Mouse (Mus musculus) ES-E14 (cell line): ENCODE results near the gene Gm10153. TPM values are rescaled to one million over a fixed set of nuclear protein-coding genes. Genes with fewer than 3 reads are reported as not detected.
A peak's percentile ranks its signal among the peaks of the same experiment; 100 is the strongest.
"Not testable (repeated sequence)": the region's sequence is repeated elsewhere in the genome, so short reads cannot be mapped to it uniquely, and the experiment has no call there.

Source experiments
- DNase-seq: peaks from one replicate; pipeline ENCODE4 v3.0.0-alpha.2; 2013; ENCODE audit warnings: low read depth, low spot score
- H3K27ac ChIP-seq: 2 replicates; pipeline ENCODE4 v1.5.1; 2012; ENCODE audit warnings: low read depth, mild to moderate bottlenecking, low read length, moderate library complexity, mixed read lengths; ENCODE audit not compliant: poor library complexity, insufficient read depth, severe bottlenecking
- H3K36me3 ChIP-seq: 2 replicates; pipeline ENCODE4 v1.6.1; 2012; ENCODE audit warnings: mild to moderate bottlenecking, low read length, moderate library complexity, mixed read lengths; ENCODE audit not compliant: control insufficient read depth, poor library complexity, insufficient read depth, severe bottlenecking
- H3K4me1 ChIP-seq, 2 experiments: fragments of 150-350 bp in 1 of 2; sonication (generic) in 1 of 2; 2 replicates each; pipeline ENCODE4 v1.6.1; 2012; ENCODE audit warnings: low read length in 2 of 2, mild to moderate bottlenecking in 1 of 2, mixed read lengths in 1 of 2; ENCODE audit not compliant: control insufficient read depth in 2 of 2, insufficient read depth in 2 of 2, poor library complexity in 1 of 2
- H3K4me3 ChIP-seq, 2 experiments: fragments of 150-350 bp in 1 of 2; sonication (generic) in 1 of 2; 2 replicates each; pipeline ENCODE4 v1.5.1; 2012; ENCODE audit warnings: low read length in 2 of 2, low read depth in 1 of 2, mild to moderate bottlenecking in 1 of 2, mixed read lengths in 1 of 2; ENCODE audit not compliant: insufficient read depth in 1 of 2, poor library complexity in 1 of 2, severe bottlenecking in 1 of 2
- H3K9ac ChIP-seq: 2 replicates; pipeline ENCODE4 v1.6.1; 2012; ENCODE audit warnings: low read depth, mild to moderate bottlenecking, low read length, mixed read lengths; ENCODE audit not compliant: poor library complexity, insufficient read depth, severe bottlenecking
- H3K9me3 ChIP-seq: fragments of 150-350 bp; sonication (generic); 2 replicates; pipeline ENCODE4 v1.6.1; 2012; ENCODE audit warnings: low read depth, mild to moderate bottlenecking, low read length; ENCODE audit not compliant: control insufficient read depth, insufficient read depth
- CHD2 ChIP-seq: IDR thresholded peaks from 2 replicates; pipeline ENCODE4 v1.6.1; 2014; ENCODE audit warnings: mild to moderate bottlenecking, low read depth, low read length, inconsistent platforms
- HCFC1 ChIP-seq: IDR thresholded peaks from 2 replicates; pipeline ENCODE4 v1.6.1; 2012; ENCODE audit warnings: low read length, inconsistent platforms, borderline replicate concordance; ENCODE audit not compliant: insufficient read depth
- MAFK ChIP-seq: IDR thresholded peaks from 2 replicates; pipeline ENCODE4 v1.6.1; 2014; ENCODE audit warnings: mild to moderate bottlenecking, low read depth, low read length, inconsistent platforms; ENCODE audit not compliant: insufficient read depth
- ZC3H11A ChIP-seq: IDR thresholded peaks from 2 replicates; pipeline ENCODE4 v1.6.1; 2012; ENCODE audit warnings: low read depth, mild to moderate bottlenecking, inconsistent platforms, low read length, borderline replicate concordance
- ZNF384 ChIP-seq: IDR thresholded peaks from 2 replicates; pipeline ENCODE4 v1.6.1; 2012; ENCODE audit warnings: low read depth, low read length, inconsistent platforms
- in situ Hi-C, 2 experiments: fragments of 600-800 bp; cut with MboI; formaldehyde crosslinking; loops; one replicate each; pipeline ENCODE4 v1.15.1; 2025; ENCODE audit warnings: low sequenced_read_pairs in 2 of 2, inconsistent platforms in 1 of 2; ENCODE audit not compliant: unreplicated experiment in 2 of 2
- total RNA-seq: library from RNA; depleted of rRNA; stranded (reverse); fragments of 300-350 nt; gene quantifications from 2 replicates; pipeline ENCODE4 v1.2.3, GENCODE M21; 2012; rRNA removed

The Gm10153 gene
- total RNA-seq: not detected in 2 replicates

GRCm38 (mm10) chr7:142190289-142190688 is at the start of gene Gm10153:
Gene Gm10153, minus strand, starts transcription at chr7:142190389.
- Histone ChIP-seq H3K9ac (no peak within 1 kb of the TSS), H3K27ac (no peak within 1 kb of the TSS), H3K4me1 (no peaks in the 10 kb centered on the region), H3K9me3 (no peaks in the 10 kb centered on the region), H3K4me3 (no peak within 1 kb of the TSS), H3K36me3 (no peaks in the 10 kb centered on the region)
- no peak for TF ChIP-seq ZNF384
- TF ChIP-seq MAFK: no peak
- TF ChIP-seq ZC3H11A: no peak
- no peak for TF ChIP-seq CHD2
- no peak for TF ChIP-seq HCFC1
- DNase-seq: no peak
- in situ Hi-C loops: no loop called here

GRCm38 (mm10) chr7:142231540-142231939 is 41.4 kb upstream of the Gm10153 start:
- H3K9me3 ChIP-seq: 0 out of 2 replicates have a peak, but pooled peaks cover 2% of the 10 kb centered on the region
- no peaks in the 10 kb centered on the region for H3K36me3 ChIP-seq
- peak; percentile 65 for DNase-seq
- no peak overlapping the region; the same call in 1 of the 2 replicates for H3K27ac ChIP-seq
- H3K4me3 ChIP-seq: no peak overlapping the region
- in situ Hi-C loops: no loop called here
- H3K9ac ChIP-seq: no peak overlapping the region
- no peak for TF ChIP-seq ZC3H11A
- no peak for TF ChIP-seq ZNF384
- no peak for TF ChIP-seq MAFK
- TF ChIP-seq HCFC1: no peak
- no peak for TF ChIP-seq CHD2
- H3K4me1 ChIP-seq: peaks cover 5 to 10% of the 10 kb centered on the region in 2 experiments; a peak in 3 of 4 replicates

- H3K9me3 ChIP-seq: not testable (repeated sequence)
Measured at GRCm38 (mm10) chr7:142229871-142230270, 39.7 kb upstream of the Gm10153 start, which contains the start of gene Krtap5-5. Gene Krtap5-5, minus strand, starts transcription at chr7:142229971.

GRCm38 (mm10) chr7:142224518-142224917 is 34.3 kb upstream of the Gm10153 start:
- Histone ChIP-seq H3K9ac (no peak overlapping the region), H3K4me3 (no peak overlapping the region), H3K27ac (no peak overlapping the region), H3K36me3 (no peaks in the 10 kb centered on the region), H3K4me1 (no peaks in the 10 kb centered on the region), H3K9me3 (peaks cover 9% of the 10 kb centered on the region)
- in situ Hi-C loops: no loop called here
- TF ChIP-seq ZNF384: no peak
- TF ChIP-seq CHD2: no peak
- no peak for TF ChIP-seq HCFC1
- no peak for TF ChIP-seq MAFK
- no peak for TF ChIP-seq ZC3H11A
- DNase-seq: no peak

More at GRCm38 (mm10) chr7:142229871-142230270, 39.7 kb upstream of the Gm10153 start, which contains the start of gene Krtap5-5:
- H3K36me3 ChIP-seq, DNase-seq, H3K4me1 ChIP-seq, H3K9ac ChIP-seq, H3K27ac ChIP-seq, H3K4me3 ChIP-seq, in situ Hi-C loops: not testable (repeated sequence)

- H3K36me3 ChIP-seq, H3K27ac ChIP-seq, H3K9ac ChIP-seq, H3K4me1 ChIP-seq, DNase-seq, in situ Hi-C loops, H3K9me3 ChIP-seq, H3K4me3 ChIP-seq: not testable (repeated sequence)
Measured at GRCm38 (mm10) chr7:142212136-142212535, 21.9 kb upstream of the Gm10153 start.
